Mouse (Mus musculus) forebrain, embryonic 14.5 days (tissue): Measurements from ENCODE around the gene Draxin. TPM values are rescaled to one million over a fixed set of nuclear protein-coding genes. Genes with fewer than 3 reads are reported as not detected.
A peak's percentile ranks its signal among the peaks of the same experiment; 100 is the strongest.

Experiments used
- ATAC-seq: fragments of 200-750 bp; cut with Nextera tagmentation; 2 replicates; pipeline ENCODE4 v1.8.0; 2017; ENCODE audit warnings: mild to moderate bottlenecking, moderate library complexity
- DNase-seq: peaks from one replicate; pipeline ENCODE4 v3.0.0-alpha.2; 2015; ENCODE audit warnings: low spot score
- H3K27ac ChIP-seq: fragments of 300-500 bp; sonication (generic); 2 replicates; pipeline ENCODE4 v1.5.1; 2014; ENCODE audit warnings: low read depth, mild to moderate bottlenecking, control low read depth, low read length, moderate library complexity
- H3K27me3 ChIP-seq: fragments of 300-500 bp; sonication (generic); replicated peaks from 2 replicates; pipeline ENCODE4 v1.6.1; 2014; ENCODE audit warnings: low read length, control low read depth, mixed read lengths; ENCODE audit not compliant: control insufficient read depth, insufficient read depth
- H3K36me3 ChIP-seq: fragments of 300-500 bp; sonication (generic); 2 replicates; pipeline ENCODE4 v1.6.1; 2014; ENCODE audit warnings: low read length, control low read depth; ENCODE audit not compliant: control insufficient read depth, insufficient read depth
- H3K4me1 ChIP-seq: fragments of 300-500 bp; sonication (generic); 2 replicates; pipeline ENCODE4 v1.6.1; 2014; ENCODE audit warnings: antibody characterized with exemption, low read length, control low read depth; ENCODE audit not compliant: control insufficient read depth, insufficient read depth
- H3K4me2 ChIP-seq: fragments of 300-500 bp; sonication (generic); 2 replicates; pipeline ENCODE4 v1.6.1; 2014; ENCODE audit warnings: mild to moderate bottlenecking, control low read depth, low read length
- H3K4me3 ChIP-seq: fragments of 300-500 bp; sonication (generic); 2 replicates; pipeline ENCODE4 v1.5.1; 2014; ENCODE audit warnings: low read depth, low read length, control low read depth
- H3K9ac ChIP-seq: fragments of 300-500 bp; sonication (generic); 2 replicates; pipeline ENCODE4 v1.6.1; 2014; ENCODE audit warnings: mild to moderate bottlenecking, low read length, control low read depth, moderate library complexity
- H3K9me3 ChIP-seq: fragments of 300-500 bp; sonication (generic); replicated peaks from 2 replicates; pipeline ENCODE4 v1.6.1; 2016; ENCODE audit warnings: low read length, control low read depth, mixed read lengths; ENCODE audit not compliant: control insufficient read depth
- WGBS: fragments of 180-500 bp; shearing (Covaris S2); extraction: QIAGEN DNeasy Blood & Tissue Kit; methylation state at CpG from one replicate; pipeline ENCODE4 v1.1.7; 2014; 5-methylcytosine and 5-hydroxymethylcytosine counted together
- polyA plus RNA-seq: library from polyadenylated mRNA; unstranded; fragments of >200 nt; fragmentation: Nextera tagmentation; extraction: Ambion mirVana; gene quantifications from 2 replicates; pipeline ENCODE4 v1.2.1, GENCODE M21; 2014

The Draxin gene
- polyA plus RNA-seq, 1 experiment from 2014 or later: 18.8 TPM

GRCm38 (mm10) chr4:148168287-148168686, 37.8 kb upstream of the Draxin start:
- DNase-seq: peak; percentile 74
- Histone ChIP-seq H3K4me2 (no peak overlapping the region), H3K4me3 (no peak overlapping the region), H3K36me3 (no peaks in the 10 kb centered on the region), H3K27ac (no peak overlapping the region), H3K27me3 (peaks cover 59% of the 10 kb centered on the region), H3K9me3 (no peaks in the 10 kb centered on the region), H3K9ac (no peak overlapping the region), H3K4me1 (peaks cover 9% of the 10 kb centered on the region; the same call in 1 of the 2 replicates)
- ATAC-seq: no peak
- WGBS: 25% methylated on average over 7 of the region's 7 CpGs

- H3K4me1 ChIP-seq: peaks cover 9% of the 10 kb centered on the region; the same call in 1 of the 2 replicates
- H3K36me3 ChIP-seq: no peaks in the 10 kb centered on the region
- no peak overlapping the region for H3K27ac ChIP-seq
- peak; percentile 19; the same call in 1 of the 2 replicates for ATAC-seq
- peak; percentile 69 for DNase-seq
- no peaks in the 10 kb centered on the region for H3K9me3 ChIP-seq
- H3K4me3 ChIP-seq: peak overlapping the region; percentile 0; the same call in 1 of the 2 replicates
- H3K4me2 ChIP-seq: peak overlapping the region; percentile 35
- peaks cover 57% of the 10 kb centered on the region for H3K27me3 ChIP-seq
- H3K9ac ChIP-seq: no peak overlapping the region; the same call in 1 of the 2 replicates
- 21% methylated on average over 4 of the region's 4 CpGs for WGBS
Measured at GRCm38 (mm10) chr4:148166986-148167385, 36.5 kb upstream of the Draxin start.

GRCm38 (mm10) chr4:148166431-148166830, 35.9 kb upstream of the Draxin start:
- peak overlapping the region; percentile 0; the same call in 1 of the 2 replicates for H3K4me3 ChIP-seq
- peak overlapping the region; percentile 1; the same call in 1 of the 2 replicates for H3K9ac ChIP-seq
- DNase-seq (peak; percentile 74), ATAC-seq (peak; percentile 40)
- no peaks in the 10 kb centered on the region for H3K9me3 ChIP-seq
- peaks cover 9% of the 10 kb centered on the region; the same call in 1 of the 2 replicates for H3K4me1 ChIP-seq
- no peaks in the 10 kb centered on the region for H3K36me3 ChIP-seq
- WGBS: 5% methylated on average over 10 of the region's 10 CpGs
- H3K4me2 ChIP-seq: peak overlapping the region; percentile 35
- H3K27ac ChIP-seq: peak overlapping the region; percentile 21; the same call in 1 of the 2 replicates
- H3K27me3 ChIP-seq: peaks cover 57% of the 10 kb centered on the region

GRCm38 (mm10) chr4:148165551-148165950, 35.1 kb upstream of the Draxin start:
- DNase-seq (no peak), ATAC-seq (no peak)
- Histone ChIP-seq H3K9ac (no peak overlapping the region), H3K4me3 (no peak overlapping the region), H3K36me3 (no peaks in the 10 kb centered on the region), H3K9me3 (no peaks in the 10 kb centered on the region), H3K27ac (no peak overlapping the region), H3K4me2 (no peak overlapping the region), H3K27me3 (peaks cover 62% of the 10 kb centered on the region), H3K4me1 (peaks cover 9% of the 10 kb centered on the region; the same call in 1 of the 2 replicates)
- 3% methylated on average over 17 of the region's 17 CpGs for WGBS

- no peaks in the 10 kb centered on the region for H3K9me3 ChIP-seq
- peaks cover 9% of the 10 kb centered on the region; the same call in 1 of the 2 replicates for H3K4me1 ChIP-seq
- peak overlapping the region; percentile 58; the same call in 1 of the 2 replicates for H3K4me2 ChIP-seq
- H3K36me3 ChIP-seq: no peaks in the 10 kb centered on the region
- H3K9ac ChIP-seq: peak overlapping the region; percentile 48; the same call in 1 of the 2 replicates
- no peak overlapping the region for H3K27ac ChIP-seq
- WGBS: 1% methylated on average over 16 of the region's 16 CpGs
- ATAC-seq (no peak), DNase-seq (no peak)
- H3K4me3 ChIP-seq: peak overlapping the region; percentile 26
- H3K27me3 ChIP-seq: peaks cover 53% of the 10 kb centered on the region
Measured at GRCm38 (mm10) chr4:148164461-148164860, 34.0 kb upstream of the Draxin start.

- Histone ChIP-seq H3K27me3 (peaks cover 51% of the 10 kb centered on the region), H3K4me2 (peak overlapping the region; percentile 58), H3K4me3 (peak overlapping the region; percentile 26), H3K4me1 (peaks cover 9% of the 10 kb centered on the region; the same call in 1 of the 2 replicates), H3K27ac (no peak overlapping the region), H3K9ac (peak overlapping the region; percentile 48; the same call in 1 of the 2 replicates), H3K36me3 (no peaks in the 10 kb centered on the region), H3K9me3 (no peaks in the 10 kb centered on the region)
- WGBS: under 1% methylated on average over 29 of the region's 29 CpGs
- peak; percentile 87 for DNase-seq
- peak; percentile 24; the same call in 1 of the 2 replicates for ATAC-seq
Measured at GRCm38 (mm10) chr4:148164002-148164439, 33.5 kb upstream of the Draxin start.

- peaks cover 42% of the 10 kb centered on the region for H3K27me3 ChIP-seq
- H3K4me1 ChIP-seq: peaks cover 17% of the 10 kb centered on the region
- WGBS: under 1% methylated on average over 43 of the region's 43 CpGs
Measured at GRCm38 (mm10) chr4:148160436-148161390, 30.2 kb upstream of the Draxin start, which contains the start of the genes Fbxo44 and Fbxo2. Fbxo44 (minus strand) TSS chr4:148160482. Fbxo2 (plus strand) TSS chr4:148160621.

GRCm38 (mm10) chr4:148159544-148160435, 29.3 kb upstream of the Draxin start:
- H3K4me3 ChIP-seq: peak overlapping the region; percentile 71
- ATAC-seq (peak; percentile 89), DNase-seq (peak; percentile 97)
- WGBS: 1% methylated on average over 54 of the region's 55 CpGs
- peak overlapping the region; percentile 84 for H3K4me2 ChIP-seq
- no peaks in the 10 kb centered on the region for H3K9me3 ChIP-seq
- H3K27ac ChIP-seq: peak overlapping the region; percentile 79
- H3K4me1 ChIP-seq: peaks cover 17% of the 10 kb centered on the region
- H3K36me3 ChIP-seq: peaks cover 29% of the 10 kb centered on the region
- peak overlapping the region; percentile 91 for H3K9ac ChIP-seq
- peaks cover 32% of the 10 kb centered on the region for H3K27me3 ChIP-seq

More at GRCm38 (mm10) chr4:148160436-148161390, 30.2 kb upstream of the Draxin start, which contains the start of the genes Fbxo44 and Fbxo2:
- H3K36me3 ChIP-seq: peaks cover 20% of the 10 kb centered on the region
- peak within 1 kb of the TSS; percentile 84 for H3K4me2 ChIP-seq
- H3K4me3 ChIP-seq: peak within 1 kb of the TSS; percentile 71
- H3K27ac ChIP-seq: peak within 1 kb of the TSS; percentile 79
- no peaks in the 10 kb centered on the region for H3K9me3 ChIP-seq
- ATAC-seq (peak; percentile 74), DNase-seq (no peak)
- H3K9ac ChIP-seq: peak within 1 kb of the TSS; percentile 91
